Mouse (Mus musculus): Measurements from ENCODE around the gene Gm44965. TPM values are rescaled to one million over a fixed set of nuclear protein-coding genes. Genes with fewer than 3 reads are reported as not detected.

The Gm44965 gene
- not detected in 2 replicates for polyA plus RNA-seq (2015; fragmentation: Nextera tagmentation; extraction: Ambion mirVana)

DNA sequence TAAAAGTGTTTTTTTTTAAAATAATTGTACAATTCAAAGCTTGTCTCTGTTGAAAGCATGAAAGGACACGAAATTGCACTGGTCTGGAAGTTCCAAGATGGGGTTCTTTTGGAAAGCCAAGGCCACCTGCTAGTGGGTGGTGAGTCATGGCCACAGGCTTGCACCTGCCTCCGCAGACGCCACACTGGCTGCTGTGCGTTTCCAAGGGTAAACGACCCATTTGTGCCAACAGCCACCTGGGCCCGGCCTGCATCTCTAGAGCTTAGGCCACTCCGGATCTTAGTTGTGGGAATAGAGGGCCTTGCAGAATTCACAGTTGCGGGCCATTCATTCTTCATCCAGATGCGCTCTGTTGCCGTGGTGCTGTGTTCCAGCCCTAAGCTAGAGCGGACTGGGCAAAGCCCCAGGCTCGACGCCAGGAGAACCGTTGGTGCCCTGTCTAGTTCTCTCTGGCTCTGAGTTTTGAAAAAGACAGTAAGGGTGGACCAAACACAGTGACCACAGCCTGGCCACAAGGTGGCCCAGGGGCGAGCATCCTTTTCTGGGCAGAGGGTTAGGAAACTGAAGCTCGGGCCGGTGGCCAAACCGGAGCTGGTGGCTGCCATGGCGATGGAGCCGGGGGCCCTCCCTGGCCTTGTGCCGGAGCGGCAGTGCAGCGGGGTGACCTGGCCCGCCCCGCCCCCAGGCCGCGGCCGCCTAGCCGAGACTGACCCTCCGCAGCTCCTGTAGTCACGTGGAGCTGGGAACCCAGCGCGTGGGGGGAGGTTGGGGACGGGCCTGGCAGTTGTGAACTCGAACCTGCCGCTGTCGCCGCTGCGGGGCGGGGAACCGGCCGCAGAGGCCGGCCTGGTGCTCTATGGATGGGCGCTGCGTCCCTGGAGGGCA is at the start of gene Gm44965, which contains the start of gene Repin1:
TSS of gene Gm44965 (plus strand) at position 784 of the 885 bp plus-strand sequence.
TSS of gene Repin1 (plus strand) at position 726 of the 885 bp plus-strand sequence.
- Histone ChIP-seq H3K4me2 (peak within 1 kb of the TSS; percentile 79), H3K27ac (peak within 1 kb of the TSS; percentile 58), H3K9me3 (replicated peaks) (peaks cover 12% of the 10 kb centered on the region; the same call in 1 of the 2 replicates), H3K36me3 (peaks cover 29% of the 10 kb centered on the region), H3K27me3 (no peaks in the 10 kb centered on the region), H3K4me1 (replicated peaks) (peaks cover 42% of the 10 kb centered on the region), H3K4me3 (replicated peaks) (peak within 1 kb of the TSS; percentile 69), H3K9ac (peak within 1 kb of the TSS; percentile 76)
- ATAC-seq (ENCODE audit: low read depth), result peak; percentile 79
- WGBS (ENCODE audit: insufficient replicate concordance), result 12% methylated on average over 45 of the region's 45 CpGs
- peak; percentile 65 for DNase-seq

- Histone ChIP-seq H3K4me3 (replicated peaks) (no peak overlapping the region), H3K27me3 (no peaks in the 10 kb centered on the region), H3K27ac (no peak overlapping the region), H3K9ac (no peak overlapping the region), H3K4me2 (no peak overlapping the region), H3K36me3 (no peaks in the 10 kb centered on the region), H3K9me3 (replicated peaks) (no peaks in the 10 kb centered on the region), H3K4me1 (replicated peaks) (0 out of 2 replicates have a peak, but pooled peaks cover 3% of the 10 kb centered on the region)
- 58% methylated on average over 5 of the region's 5 CpGs for WGBS (ENCODE audit: insufficient replicate concordance)
- ATAC-seq (ENCODE audit: low read depth) (no peak), DNase-seq (no peak)
Observed at GRCm38 (mm10) chr6:48545251-48545650, 48.5 kb upstream of the Gm44965 start.

DNA sequence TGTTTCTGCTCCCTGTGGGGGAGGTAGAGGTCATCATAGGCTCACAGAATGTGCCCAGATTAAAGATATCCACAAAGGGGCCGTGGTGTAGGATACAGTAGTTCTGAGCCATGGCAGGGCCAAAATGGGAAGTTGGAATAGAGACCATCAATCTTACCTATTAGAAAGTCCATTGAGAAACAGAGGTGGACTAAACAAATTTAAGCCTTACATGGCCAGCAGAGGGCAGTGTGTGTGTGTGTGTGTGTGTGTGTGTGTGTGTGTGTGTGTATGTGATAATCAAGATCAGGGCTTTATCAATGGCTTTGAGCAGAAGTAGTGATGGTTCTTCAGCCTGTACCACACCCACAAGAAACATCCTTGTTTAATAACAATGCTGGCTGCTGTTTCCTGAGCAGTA is 47.5 kb upstream of the Gm44965 start:
- ATAC-seq (ENCODE audit: low read depth), result no peak
- H3K4me3 ChIP-seq (replicated peaks), result no peak overlapping the region
- H3K4me1 ChIP-seq (replicated peaks), result 0 out of 2 replicates have a peak, but pooled peaks cover 3% of the 10 kb centered on the region
- H3K36me3 ChIP-seq, result no peaks in the 10 kb centered on the region
- H3K27me3 ChIP-seq, result no peaks in the 10 kb centered on the region
- H3K9me3 ChIP-seq (replicated peaks), result no peaks in the 10 kb centered on the region
- 33% methylated on average over 1 of the region's 1 CpGs for WGBS (ENCODE audit: insufficient replicate concordance)
- DNase-seq, result no peak
- no peak overlapping the region for H3K27ac ChIP-seq
- H3K4me2 ChIP-seq, result no peak overlapping the region
- H3K9ac ChIP-seq, result no peak overlapping the region

DNA sequence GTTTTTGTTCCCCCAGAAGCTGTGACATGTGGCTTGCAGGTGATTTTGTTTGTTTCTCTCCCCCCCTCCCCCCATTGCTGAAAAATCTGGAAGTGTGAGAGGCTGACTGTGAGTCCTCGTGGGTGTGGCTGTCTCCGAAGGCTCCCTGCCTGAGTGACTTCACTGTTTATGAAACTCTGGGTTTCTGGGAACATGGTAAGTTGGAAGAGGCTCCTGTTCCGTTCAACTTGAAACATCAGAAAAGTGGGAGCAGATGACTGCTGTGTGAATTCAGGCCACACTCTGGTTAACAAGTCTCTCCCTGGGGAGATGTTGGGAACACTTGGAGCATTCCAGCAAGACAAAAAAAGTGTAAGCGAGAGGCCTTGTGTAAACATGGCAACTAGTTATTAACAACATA is 46.9 kb upstream of the Gm44965 start:
- 53% methylated on average over 4 of the region's 4 CpGs for WGBS (ENCODE audit: insufficient replicate concordance)
- Histone ChIP-seq H3K4me1 (replicated peaks) (0 out of 2 replicates have a peak, but pooled peaks cover 3% of the 10 kb centered on the region), H3K9me3 (replicated peaks) (no peaks in the 10 kb centered on the region), H3K4me3 (replicated peaks) (no peak overlapping the region), H3K27me3 (no peaks in the 10 kb centered on the region), H3K9ac (no peak overlapping the region), H3K36me3 (no peaks in the 10 kb centered on the region), H3K4me2 (no peak overlapping the region), H3K27ac (no peak overlapping the region)
- DNase-seq, result no peak
- no peak for ATAC-seq (ENCODE audit: low read depth)

DNA sequence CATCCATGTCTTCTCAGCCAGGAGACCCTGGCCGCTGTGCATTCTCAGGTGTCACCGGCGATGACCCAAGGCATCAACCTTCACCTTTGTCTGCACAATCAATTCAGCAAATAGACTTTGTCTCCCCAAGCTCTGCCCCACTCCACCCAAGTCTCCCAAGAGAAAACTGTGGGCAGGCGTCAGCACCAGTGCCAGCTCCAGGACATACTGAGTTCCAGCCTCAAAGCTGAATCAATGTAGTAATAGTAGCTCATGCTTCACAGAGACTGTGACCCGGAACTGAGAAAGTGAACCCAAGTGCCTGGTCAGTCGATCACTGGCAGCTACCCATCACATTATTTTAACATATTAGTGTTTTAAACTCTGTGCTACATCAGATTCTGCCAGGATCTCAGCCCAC is 45.4 kb upstream of the Gm44965 start:
- H3K36me3 ChIP-seq, result no peaks in the 10 kb centered on the region
- H3K4me1 ChIP-seq (replicated peaks), result 0 out of 2 replicates have a peak, but pooled peaks cover 3% of the 10 kb centered on the region
- ATAC-seq (ENCODE audit: low read depth) (no peak), DNase-seq (no peak)
- H3K27me3 ChIP-seq, result no peaks in the 10 kb centered on the region
- no peak overlapping the region for H3K27ac ChIP-seq
- no peak overlapping the region for H3K9ac ChIP-seq
- H3K9me3 ChIP-seq (replicated peaks), result no peaks in the 10 kb centered on the region
- no peak overlapping the region for H3K4me3 ChIP-seq (replicated peaks)
- 67% methylated on average over 6 of the region's 6 CpGs for WGBS (ENCODE audit: insufficient replicate concordance)
- H3K4me2 ChIP-seq, result no peak overlapping the region

GRCm38 (mm10) chr6:48552918-48553317 is 40.8 kb upstream of the Gm44965 start:
- H3K4me3 ChIP-seq (replicated peaks), result no peak overlapping the region
- peak; percentile 54 for DNase-seq

DNA sequence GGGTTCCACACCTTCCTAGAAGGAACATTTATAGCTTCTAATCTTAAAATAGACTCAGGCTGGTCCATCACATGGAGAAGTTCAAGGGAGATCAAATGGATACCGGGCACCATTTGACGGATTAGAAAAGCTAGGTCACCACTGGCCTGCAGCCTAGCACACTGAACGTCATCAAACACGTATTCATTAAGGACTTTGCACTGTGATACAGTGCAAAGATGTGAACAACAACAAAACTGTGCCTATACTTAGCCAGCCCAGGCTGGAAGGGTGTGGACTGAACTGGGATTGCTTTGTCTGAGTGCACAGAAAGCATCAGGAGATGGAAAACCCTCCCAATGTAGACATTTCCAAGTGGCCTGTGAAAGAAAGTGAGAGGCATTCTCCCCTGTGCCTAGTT is 39.9 kb upstream of the Gm44965 start:
- Histone ChIP-seq H3K4me2 (peak overlapping the region; percentile 75), H3K4me1 (replicated peaks) (peaks cover 10% of the 10 kb centered on the region), H3K27me3 (no peaks in the 10 kb centered on the region), H3K4me3 (replicated peaks) (0 out of 2 replicates have a peak overlapping the region, but pooled peaks have one; percentile 58), H3K9me3 (replicated peaks) (no peaks in the 10 kb centered on the region), H3K36me3 (no peaks in the 10 kb centered on the region), H3K27ac (peak overlapping the region; percentile 81; the same call in 1 of the 2 replicates), H3K9ac (peak overlapping the region; percentile 64; the same call in 1 of the 2 replicates)
- DNase-seq (no peak), ATAC-seq (ENCODE audit: low read depth) (no peak)
- 81% methylated on average over 4 of the region's 4 CpGs for WGBS (ENCODE audit: insufficient replicate concordance)

More at GRCm38 (mm10) chr6:48552918-48553317, 40.8 kb upstream of the Gm44965 start:
- Histone ChIP-seq H3K36me3 (no peaks in the 10 kb centered on the region), H3K4me2 (no peak overlapping the region), H3K4me1 (replicated peaks) (peaks cover 10% of the 10 kb centered on the region), H3K27ac (no peak overlapping the region), H3K9ac (no peak overlapping the region), H3K9me3 (replicated peaks) (no peaks in the 10 kb centered on the region), H3K27me3 (no peaks in the 10 kb centered on the region)
- WGBS (ENCODE audit: insufficient replicate concordance), result 23% methylated on average over 4 of the region's 4 CpGs
- ATAC-seq (ENCODE audit: low read depth), result no peak

DNA sequence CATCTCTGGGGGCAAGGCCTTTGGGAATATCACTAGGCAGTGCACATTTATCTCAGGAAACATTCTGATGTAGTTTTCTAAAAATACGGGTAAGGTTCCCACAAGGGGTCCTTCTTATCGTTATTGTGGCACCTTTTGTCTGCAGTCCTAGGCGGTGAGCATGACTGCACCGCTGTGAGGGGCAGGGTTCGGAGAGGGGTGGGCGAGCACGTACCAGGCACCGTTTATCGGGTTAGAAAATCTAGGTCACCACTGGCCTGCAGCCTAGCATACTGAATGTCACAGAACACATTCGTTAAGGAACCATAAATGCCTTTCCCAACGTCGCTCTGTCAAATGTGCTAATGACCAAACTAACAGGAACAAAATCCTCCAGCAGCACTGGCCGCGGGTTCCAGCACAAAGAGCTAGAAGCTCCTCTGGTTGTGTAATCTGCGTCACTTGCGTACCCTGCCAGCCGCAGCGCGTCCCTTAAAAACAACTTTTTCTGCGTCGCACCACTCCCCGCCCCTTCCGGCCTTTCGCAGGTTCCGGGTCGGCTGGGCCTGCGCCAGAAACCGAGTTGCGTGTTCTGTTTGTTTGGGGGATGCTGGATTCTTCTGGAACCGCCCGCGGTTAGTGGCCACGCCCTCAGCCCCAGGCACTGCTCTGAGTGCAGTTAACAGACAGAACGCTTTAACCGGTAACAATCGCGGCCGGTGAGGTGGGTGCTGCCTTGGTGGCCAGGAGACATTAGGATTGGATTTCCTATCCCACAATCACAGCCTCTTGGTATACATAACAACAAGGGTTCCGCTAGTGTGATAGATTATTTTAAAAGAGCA is 39.2 kb upstream of the Gm44965 start, which contains the start of gene Lrrc61:
TSS of gene Lrrc61 (plus strand) at position 517 of the 824 bp plus-strand sequence.
- under 1% methylated on average over 39 of the region's 39 CpGs for WGBS (ENCODE audit: insufficient replicate concordance)
- peak; percentile 89 for ATAC-seq (ENCODE audit: low read depth)

DNA sequence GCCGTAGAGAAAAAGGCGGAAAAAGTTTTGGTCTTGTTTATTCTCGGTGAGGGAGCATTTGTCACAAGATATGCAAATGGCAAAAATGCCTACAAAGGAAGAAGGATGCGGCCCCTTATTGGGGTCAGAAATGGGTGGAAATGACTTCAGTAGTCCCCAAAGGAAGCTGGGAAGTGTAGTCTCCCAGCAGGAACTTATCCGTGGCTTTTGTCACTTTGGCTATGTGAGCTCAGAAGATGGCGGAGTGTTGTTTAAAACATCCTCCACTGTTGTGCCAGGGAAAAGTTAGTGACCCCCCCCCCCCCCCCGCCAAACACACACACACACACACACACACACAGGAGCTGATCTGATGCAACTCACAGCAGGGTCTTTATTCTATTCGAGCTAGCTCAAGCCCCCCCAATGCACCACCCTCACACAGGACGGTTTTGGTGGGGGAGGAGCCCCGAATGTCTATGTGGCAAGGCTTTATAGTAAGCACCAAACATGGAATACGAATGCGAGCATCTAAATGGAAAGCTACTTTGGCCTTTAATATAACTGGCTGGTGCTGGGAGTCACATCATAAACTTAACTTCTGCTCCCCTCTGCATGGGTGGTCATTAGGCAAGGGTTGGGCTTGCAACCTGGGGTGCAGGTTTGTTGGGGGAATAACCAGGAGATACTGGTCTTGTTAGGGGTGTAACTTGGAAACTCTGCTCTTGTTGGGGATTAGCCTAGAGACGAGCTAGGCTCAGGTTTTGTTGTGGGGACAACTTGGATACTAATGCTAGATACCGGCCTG is 38.4 kb upstream of the Gm44965 start:
- Histone ChIP-seq H3K36me3 (no peaks in the 10 kb centered on the region), H3K9me3 (replicated peaks) (no peaks in the 10 kb centered on the region), H3K4me2 (peak overlapping the region; percentile 75), H3K27ac (peak overlapping the region; percentile 81), H3K4me3 (replicated peaks) (peak overlapping the region; percentile 58), H3K4me1 (replicated peaks) (peaks cover 10% of the 10 kb centered on the region), H3K27me3 (no peaks in the 10 kb centered on the region), H3K9ac (peak overlapping the region; percentile 64)
- 29% methylated on average over 14 of the region's 14 CpGs for WGBS (ENCODE audit: insufficient replicate concordance)
- DNase-seq (no peak), ATAC-seq (ENCODE audit: low read depth) (peak; percentile 58)

More for the DNA sequence above, 39.2 kb upstream of the Gm44965 start, which contains the start of gene Lrrc61:
- Histone ChIP-seq H3K4me2 (peak within 1 kb of the TSS; percentile 75), H3K27ac (peak within 1 kb of the TSS; percentile 81), H3K4me1 (replicated peaks) (peaks cover 10% of the 10 kb centered on the region), H3K9ac (peak within 1 kb of the TSS; percentile 64), H3K36me3 (no peaks in the 10 kb centered on the region), H3K27me3 (no peaks in the 10 kb centered on the region), H3K4me3 (replicated peaks) (peak within 1 kb of the TSS; percentile 58), H3K9me3 (replicated peaks) (no peaks in the 10 kb centered on the region)
- peak; percentile 78 for DNase-seq

- H3K27ac ChIP-seq, result no peak overlapping the region
- no peaks in the 10 kb centered on the region for H3K9me3 ChIP-seq (replicated peaks)
- 83% methylated on average over 3 of the region's 3 CpGs for WGBS (ENCODE audit: insufficient replicate concordance)
- H3K4me1 ChIP-seq (replicated peaks), result peaks cover 10% of the 10 kb centered on the region
- no peak overlapping the region for H3K4me2 ChIP-seq
- H3K27me3 ChIP-seq, result no peaks in the 10 kb centered on the region
- no peak overlapping the region for H3K9ac ChIP-seq
- H3K4me3 ChIP-seq (replicated peaks), result no peak overlapping the region
- DNase-seq (no peak), ATAC-seq (ENCODE audit: low read depth) (no peak)
- no peaks in the 10 kb centered on the region for H3K36me3 ChIP-seq
Observed at GRCm38 (mm10) chr6:48555956-48556355, 37.8 kb upstream of the Gm44965 start.

Measured in liver, embryonic 13.5 days (tissue).